Mouse (Mus musculus) liver, embryonic 16.5 days (tissue): ENCODE data around the gene Gdpd3. TPM values are rescaled to one million over a fixed set of nuclear protein-coding genes. Genes with fewer than 3 reads are reported as not detected.

Experiments used
- ATAC-seq: fragments of 200-750 bp; cut with Nextera tagmentation; 2 replicates; pipeline ENCODE4 v1.8.0; 2017; ENCODE audit warnings: low read depth, mild to moderate bottlenecking, moderate number of reproducible peaks, moderate library complexity
- H3K27ac ChIP-seq: fragments of 300-500 bp; sonication (generic); 2 replicates; pipeline ENCODE4 v1.5.1; 2014; ENCODE audit warnings: mild to moderate bottlenecking, low read length
- H3K27me3 ChIP-seq: fragments of 300-500 bp; sonication (generic); 2 replicates; pipeline ENCODE4 v1.6.1; 2014; ENCODE audit warnings: low read depth, low read length, mixed read lengths; ENCODE audit not compliant: control insufficient read depth, insufficient read depth
- H3K36me3 ChIP-seq: fragments of 300-500 bp; sonication (generic); 2 replicates; pipeline ENCODE4 v1.6.1; 2014; ENCODE audit warnings: mild to moderate bottlenecking; ENCODE audit not compliant: control insufficient read depth, insufficient read depth
- H3K4me1 ChIP-seq: fragments of 300-500 bp; sonication (generic); 2 replicates; pipeline ENCODE4 v1.6.1; 2014; ENCODE audit warnings: low read depth, low read length, mixed read lengths; ENCODE audit not compliant: control insufficient read depth
- H3K4me2 ChIP-seq: fragments of 300-500 bp; sonication (generic); 2 replicates; pipeline ENCODE4 v1.6.1; 2014; ENCODE audit warnings: low read depth, low read length, mixed read lengths
- H3K4me3 ChIP-seq: fragments of 300-500 bp; sonication (generic); 2 replicates; pipeline ENCODE4 v1.5.1; 2014; ENCODE audit warnings: low read depth, mild to moderate bottlenecking, low read length
- H3K9ac ChIP-seq: fragments of 300-500 bp; sonication (generic); 2 replicates; pipeline ENCODE4 v1.6.1; 2014; ENCODE audit warnings: low read depth, low read length
- H3K9me3 ChIP-seq: fragments of 300-500 bp; sonication (generic); replicated peaks from 2 replicates; pipeline ENCODE4 v1.6.1; 2016; ENCODE audit warnings: low read length; ENCODE audit not compliant: control insufficient read depth
- WGBS: fragments of 180-500 bp; shearing (Covaris S2); extraction: QIAGEN DNeasy Blood & Tissue Kit; methylation state at CpG from one replicate; pipeline ENCODE4 v1.1.7; 2014; ENCODE audit not compliant: insufficient replicate concordance; 5-methylcytosine and 5-hydroxymethylcytosine counted together
- polyA plus RNA-seq: library from polyadenylated mRNA; unstranded; fragments of >200 nt; fragmentation: Nextera tagmentation; extraction: Ambion mirVana; gene quantifications from 2 replicates; pipeline ENCODE4 v1.2.1, GENCODE M21; 2015

Gdpd3 gene
- polyA plus RNA-seq, 1 experiment from 2014 or later: 0.55 TPM

- 69% methylated on average over 13 of the region's 13 CpGs for WGBS
- H3K27me3 ChIP-seq: no peaks in the 10 kb centered on the region
- ATAC-seq: no peak
Observed at GRCm38 (mm10) chr7:126740132-126740735, 25.9 kb upstream of the Gdpd3 start.

GRCm38 (mm10) chr7:126740977-126741376 is 25.2 kb upstream of the Gdpd3 start:
- no peaks in the 10 kb centered on the region for H3K27me3 ChIP-seq
- H3K4me3 ChIP-seq: no peak overlapping the region
- no peaks in the 10 kb centered on the region for H3K36me3 ChIP-seq
- no peaks in the 10 kb centered on the region for H3K4me1 ChIP-seq
- ATAC-seq: no peak
- no peak overlapping the region for H3K4me2 ChIP-seq
- H3K9me3 ChIP-seq: no peaks in the 10 kb centered on the region
- H3K9ac ChIP-seq: no peak overlapping the region
- 44% methylated on average over 5 of the region's 5 CpGs for WGBS
- H3K27ac ChIP-seq: no peak overlapping the region

More at GRCm38 (mm10) chr7:126740132-126740735, 25.9 kb upstream of the Gdpd3 start:
- Histone ChIP-seq H3K27ac (no peak overlapping the region), H3K9me3 (no peaks in the 10 kb centered on the region), H3K4me3 (no peak overlapping the region), H3K36me3 (no peaks in the 10 kb centered on the region), H3K4me1 (no peaks in the 10 kb centered on the region), H3K9ac (no peak overlapping the region), H3K4me2 (no peak overlapping the region)

- no peak overlapping the region for H3K4me2 ChIP-seq
- H3K36me3 ChIP-seq: no peaks in the 10 kb centered on the region
- ATAC-seq: no peak
- H3K9me3 ChIP-seq: no peaks in the 10 kb centered on the region
- no peak overlapping the region for H3K27ac ChIP-seq
- no peak overlapping the region for H3K9ac ChIP-seq
- no peaks in the 10 kb centered on the region for H3K4me1 ChIP-seq
- H3K27me3 ChIP-seq: no peaks in the 10 kb centered on the region
- 62% methylated on average over 5 of the region's 5 CpGs for WGBS
- no peak overlapping the region for H3K4me3 ChIP-seq
Observed at GRCm38 (mm10) chr7:126741452-126741851, 24.7 kb upstream of the Gdpd3 start.

GRCm38 (mm10) chr7:126741964-126742482 is 24.1 kb upstream of the Gdpd3 start:
- WGBS: 78% methylated on average over 13 of the region's 13 CpGs
- Histone ChIP-seq H3K4me2 (no peak overlapping the region), H3K36me3 (no peaks in the 10 kb centered on the region), H3K9me3 (no peaks in the 10 kb centered on the region), H3K27ac (no peak overlapping the region), H3K4me1 (no peaks in the 10 kb centered on the region), H3K27me3 (no peaks in the 10 kb centered on the region), H3K4me3 (no peak overlapping the region), H3K9ac (no peak overlapping the region)
- no peak for ATAC-seq

GRCm38 (mm10) chr7:126746066-126746465 is 20.1 kb upstream of the Gdpd3 start:
- peak; percentile 63 for ATAC-seq
- peak overlapping the region; percentile 33 for H3K4me3 ChIP-seq
- no peaks in the 10 kb centered on the region for H3K36me3 ChIP-seq
- H3K4me1 ChIP-seq: peaks cover 8% of the 10 kb centered on the region
- 28% methylated on average over 12 of the region's 12 CpGs for WGBS
- H3K27ac ChIP-seq: peak overlapping the region; percentile 78
- H3K9me3 ChIP-seq: no peaks in the 10 kb centered on the region
- H3K9ac ChIP-seq: no peak overlapping the region
- peak overlapping the region; percentile 44 for H3K4me2 ChIP-seq
- no peaks in the 10 kb centered on the region for H3K27me3 ChIP-seq

GRCm38 (mm10) chr7:126746798-126747197 is 19.3 kb upstream of the Gdpd3 start:
- ATAC-seq: peak; percentile 81
- Histone ChIP-seq H3K9me3 (no peaks in the 10 kb centered on the region), H3K4me2 (peak overlapping the region; percentile 44), H3K27ac (peak overlapping the region; percentile 78), H3K9ac (no peak overlapping the region), H3K36me3 (no peaks in the 10 kb centered on the region), H3K27me3 (no peaks in the 10 kb centered on the region), H3K4me3 (peak overlapping the region; percentile 33), H3K4me1 (peaks cover 8% of the 10 kb centered on the region)
- WGBS: 7% methylated on average over 6 of the region's 6 CpGs

GRCm38 (mm10) chr7:126748824-126749223 is 17.3 kb upstream of the Gdpd3 start:
- Histone ChIP-seq H3K4me3 (no peak overlapping the region), H3K27me3 (no peaks in the 10 kb centered on the region), H3K4me1 (peaks cover 8% of the 10 kb centered on the region), H3K4me2 (no peak overlapping the region), H3K36me3 (no peaks in the 10 kb centered on the region), H3K9ac (no peak overlapping the region), H3K27ac (no peak overlapping the region), H3K9me3 (no peaks in the 10 kb centered on the region)
- no peak for ATAC-seq
- WGBS: 63% methylated on average over 7 of the region's 7 CpGs

GRCm38 (mm10) chr7:126749582-126750343 is 16.4 kb upstream of the Gdpd3 start:
- 83% methylated on average over 17 of the region's 17 CpGs for WGBS
- Histone ChIP-seq H3K36me3 (no peaks in the 10 kb centered on the region), H3K4me1 (peaks cover 8% of the 10 kb centered on the region), H3K4me3 (no peak overlapping the region), H3K9ac (no peak overlapping the region), H3K4me2 (no peak overlapping the region), H3K9me3 (no peaks in the 10 kb centered on the region), H3K27me3 (no peaks in the 10 kb centered on the region), H3K27ac (no peak overlapping the region)
- no peak for ATAC-seq

- H3K9ac ChIP-seq: no peak overlapping the region
- H3K36me3 ChIP-seq: no peaks in the 10 kb centered on the region
- WGBS: 3% methylated on average over 9 of the region's 9 CpGs
- H3K9me3 ChIP-seq: no peaks in the 10 kb centered on the region
- peak; percentile 37; the same call in 1 of the 2 replicates for ATAC-seq
- H3K27ac ChIP-seq: no peak overlapping the region
- peak overlapping the region; percentile 22; the same call in 1 of the 2 replicates for H3K4me2 ChIP-seq
- H3K4me1 ChIP-seq: peaks cover 9% of the 10 kb centered on the region
- no peak overlapping the region for H3K4me3 ChIP-seq
- H3K27me3 ChIP-seq: no peaks in the 10 kb centered on the region
Observed at GRCm38 (mm10) chr7:126754866-126755265, 11.3 kb upstream of the Gdpd3 start.
